ENCODE assay signal across 8 mouse cellular contexts in genomic region chr16:44016164-44016563, GRCm38 (mm10). TPM values are rescaled to one million over a fixed set of nuclear protein-coding genes. Genes with fewer than 3 reads are reported as not detected.
DNase-seq lines count a peak whose midpoint lies in the region; ATAC-seq lines count a peak whose summit lies in the region.

No protein-coding gene starts in this region.

- H3K9ac ChIP-seq in forebrain, embryonic 12.5 days: no peak overlapping the region
- no peak overlapping the region for H3K9ac ChIP-seq in forebrain, embryonic 15.5 days (replicated peaks)
- H3K9ac ChIP-seq in embryonic facial prominence, embryonic 14.5 days (ENCODE audit: low read depth, low read length): 0 out of 2 replicates have a peak overlapping the region, but pooled peaks have one; percentile 34
- no peak overlapping the region for H3K9ac ChIP-seq in intestine, embryonic 15.5 days
- H3K9ac ChIP-seq in liver, embryonic 16.5 days (ENCODE audit: low read depth, low read length): peak overlapping the region; percentile 51

- 20% methylated on average over 11 of the region's 11 CpGs for WGBS in forebrain, embryonic 12.5 days
- 23% methylated on average over 11 of the region's 11 CpGs for WGBS in forebrain, embryonic 15.5 days
- 11% methylated on average over 11 of the region's 11 CpGs for WGBS in embryonic facial prominence, embryonic 14.5 days
- WGBS in intestine, embryonic 15.5 days: 8% methylated on average over 11 of the region's 11 CpGs
- 3% methylated on average over 11 of the region's 11 CpGs for WGBS in liver, embryonic 16.5 days (ENCODE audit: insufficient replicate concordance)

- no peaks in the 10 kb centered on the region for H3K36me3 ChIP-seq in forebrain, embryonic 12.5 days (replicated peaks)
- H3K36me3 ChIP-seq in forebrain, embryonic 15.5 days: no peaks in the 10 kb centered on the region
- no peaks in the 10 kb centered on the region for H3K36me3 ChIP-seq in embryonic facial prominence, embryonic 14.5 days (ENCODE audit: control insufficient read depth, insufficient read depth, low read length)
- no peaks in the 10 kb centered on the region for H3K36me3 ChIP-seq in intestine, embryonic 15.5 days
- H3K36me3 ChIP-seq in liver, embryonic 16.5 days (ENCODE audit: control insufficient read depth, insufficient read depth): no peaks in the 10 kb centered on the region

- peak overlapping the region; percentile 16; the same call in 1 of the 2 replicates for H3K4me2 ChIP-seq in forebrain, embryonic 12.5 days
- H3K4me2 ChIP-seq in forebrain, embryonic 15.5 days (replicated peaks): no peak overlapping the region
- peak overlapping the region; percentile 47 for H3K4me2 ChIP-seq in embryonic facial prominence, embryonic 14.5 days (ENCODE audit: low read depth, low read length)
- peak overlapping the region; percentile 41 for H3K4me2 ChIP-seq in intestine, embryonic 15.5 days (replicated peaks)
- peak overlapping the region; percentile 67 for H3K4me2 ChIP-seq in liver, embryonic 16.5 days (ENCODE audit: low read depth, low read length)

- H3K9me3 ChIP-seq in forebrain, embryonic 12.5 days: no peaks in the 10 kb centered on the region
- H3K9me3 ChIP-seq in forebrain, embryonic 15.5 days: no peaks in the 10 kb centered on the region
- no peaks in the 10 kb centered on the region for H3K9me3 ChIP-seq in embryonic facial prominence, embryonic 14.5 days (ENCODE audit: control insufficient read depth, low read length)
- H3K9me3 ChIP-seq in intestine, embryonic 15.5 days: no peaks in the 10 kb centered on the region
- H3K9me3 ChIP-seq in liver, embryonic 16.5 days (replicated peaks; ENCODE audit: control insufficient read depth, low read length): no peaks in the 10 kb centered on the region

- ATAC-seq in forebrain, embryonic 12.5 days (ENCODE audit: low FRiP score): no peak
- no peak for ATAC-seq in forebrain, embryonic 15.5 days (replicated peaks)
- peak; percentile 96 for ATAC-seq in embryonic facial prominence, embryonic 14.5 days (ENCODE audit: low read depth)
- peak; percentile 93 for ATAC-seq in intestine, embryonic 15.5 days
- ATAC-seq in liver, embryonic 16.5 days (ENCODE audit: low read depth): peak; percentile 46; the same call in 1 of the 2 replicates

- H3K4me1 ChIP-seq in forebrain, embryonic 12.5 days: no peaks in the 10 kb centered on the region
- H3K4me1 ChIP-seq in forebrain, embryonic 15.5 days: no peaks in the 10 kb centered on the region
- H3K4me1 ChIP-seq in embryonic facial prominence, embryonic 14.5 days (ENCODE audit: control insufficient read depth, insufficient read depth, low read length): no peaks in the 10 kb centered on the region
- H3K4me1 ChIP-seq in intestine, embryonic 15.5 days (replicated peaks): 0 out of 2 replicates have a peak, but pooled peaks cover 5% of the 10 kb centered on the region
- H3K4me1 ChIP-seq in liver, embryonic 16.5 days (ENCODE audit: control insufficient read depth, low read depth, low read length): peaks cover 30% of the 10 kb centered on the region

- H3K27me3 ChIP-seq in forebrain, embryonic 12.5 days: no peaks in the 10 kb centered on the region
- no peaks in the 10 kb centered on the region for H3K27me3 ChIP-seq in forebrain, embryonic 15.5 days
- H3K27me3 ChIP-seq in embryonic facial prominence, embryonic 14.5 days (replicated peaks; ENCODE audit: control insufficient read depth, insufficient read depth, low read length): no peaks in the 10 kb centered on the region
- no peaks in the 10 kb centered on the region for H3K27me3 ChIP-seq in intestine, embryonic 15.5 days (replicated peaks)
- no peaks in the 10 kb centered on the region for H3K27me3 ChIP-seq in liver, embryonic 16.5 days (ENCODE audit: control insufficient read depth, insufficient read depth, low read depth, low read length)

- H3K27ac ChIP-seq in forebrain, embryonic 12.5 days: no peak overlapping the region
- no peak overlapping the region for H3K27ac ChIP-seq in forebrain, embryonic 15.5 days (replicated peaks)
- H3K27ac ChIP-seq in embryonic facial prominence, embryonic 14.5 days (replicated peaks; ENCODE audit: low read depth, low read length): no peak overlapping the region
- H3K27ac ChIP-seq in intestine, embryonic 15.5 days: no peak overlapping the region
- peak overlapping the region; percentile 16; the same call in 1 of the 2 replicates for H3K27ac ChIP-seq in liver, embryonic 16.5 days (ENCODE audit: low read length)

- DNase-seq in embryonic facial prominence, embryonic 14.5 days (ENCODE audit: low spot score): peak; percentile 86
- peak; percentile 25 to 39 for DNase-seq in spleen, adult 18-20 months
- DNase-seq in left cerebral cortex, adult 18-20 months (ENCODE audit: low spot score in 2 of 2): no peak
- DNase-seq in layer of hippocampus, postnatal 14 days (ENCODE audit: low spot score in 2 of 2): no peak

- no peak overlapping the region for H3K4me3 ChIP-seq in forebrain, embryonic 12.5 days (replicated peaks)
- no peak overlapping the region for H3K4me3 ChIP-seq in forebrain, embryonic 15.5 days
- H3K4me3 ChIP-seq in embryonic facial prominence, embryonic 14.5 days (ENCODE audit: low read depth, low read length): peak overlapping the region; percentile 31
- peak overlapping the region; percentile 24 for H3K4me3 ChIP-seq in intestine, embryonic 15.5 days (replicated peaks)
- H3K4me3 ChIP-seq in liver, embryonic 16.5 days (ENCODE audit: low read depth, low read length): peak overlapping the region; percentile 53

RNA-seq across cellular contexts. Expression of gene Zdhhc23, which starts 36.6 kb away (rescaled TPM):
- 0.62 and 0.66 TPM in 2 replicates for polyA plus RNA-seq in forebrain, embryonic 12.5 days (2016; fragmentation: Nextera tagmentation; extraction: Ambion mirVana)
- polyA plus RNA-seq in forebrain, embryonic 15.5 days (2015; fragmentation: Nextera tagmentation; extraction: Ambion mirVana): 3.0 and 3.2 TPM in 2 replicates
- 0.71 and 1.2 TPM in 2 replicates for polyA plus RNA-seq in embryonic facial prominence, embryonic 14.5 days (2014; fragmentation: Nextera tagmentation; extraction: Ambion mirVana)
- polyA plus RNA-seq in intestine, embryonic 15.5 days (2015; fragmentation: Nextera tagmentation; extraction: Ambion mirVana): 2.1 and 2.7 TPM in 2 replicates
- 0.31 and 0.34 TPM in 2 replicates for polyA plus RNA-seq in liver, embryonic 16.5 days (2015; fragmentation: Nextera tagmentation; extraction: Ambion mirVana)
- total RNA-seq in left cerebral cortex, adult 18-20 months (2021): 10 to 100 TPM; 25.4 to 26.6 TPM
- 10 to 100 TPM; 55.4 TPM for total RNA-seq in layer of hippocampus, postnatal 14 days (2021)

RNA-seq across cellular contexts. Expression of gene Gramd1c, which starts 47.0 kb away (rescaled TPM):
- polyA plus RNA-seq in forebrain, embryonic 12.5 days (2016; fragmentation: Nextera tagmentation; extraction: Ambion mirVana): 3.8 and 3.9 TPM in 2 replicates
- polyA plus RNA-seq in forebrain, embryonic 15.5 days (2015; fragmentation: Nextera tagmentation; extraction: Ambion mirVana): 2.1 and 4.2 TPM in 2 replicates
- 7.7 and 8.2 TPM in 2 replicates for polyA plus RNA-seq in embryonic facial prominence, embryonic 14.5 days (2014; fragmentation: Nextera tagmentation; extraction: Ambion mirVana)
- polyA plus RNA-seq in intestine, embryonic 15.5 days (2015; fragmentation: Nextera tagmentation; extraction: Ambion mirVana): 6.8 and 8.4 TPM in 2 replicates
- polyA plus RNA-seq in liver, embryonic 16.5 days (2015; fragmentation: Nextera tagmentation; extraction: Ambion mirVana): 4.1 and 4.3 TPM in 2 replicates
- total RNA-seq in left cerebral cortex, adult 18-20 months (2021): 1 to 10 TPM; 1.3 to 1.5 TPM
- 1 to 10 TPM; 4.4 to 4.7 TPM for total RNA-seq in layer of hippocampus, postnatal 14 days (2021)

Comparison
In these comparisons a context has a peak if more than half of its experiments do, and no peak if none do; other contexts are left out.
1. ATAC-seq: peak in embryonic facial prominence, embryonic 14.5 days (single experiment), intestine, embryonic 15.5 days (single experiment) and liver, embryonic 16.5 days (single experiment); none in forebrain, embryonic 12.5 days (single experiment) and forebrain, embryonic 15.5 days (single experiment).
2. H3K4me3 ChIP-seq: peak in embryonic facial prominence, embryonic 14.5 days (single experiment), intestine, embryonic 15.5 days (single experiment) and liver, embryonic 16.5 days (single experiment); none in forebrain, embryonic 12.5 days (single experiment) and forebrain, embryonic 15.5 days (single experiment).
3. H3K9ac ChIP-seq: peak in embryonic facial prominence, embryonic 14.5 days (single experiment) and liver, embryonic 16.5 days (single experiment); none in forebrain, embryonic 12.5 days (single experiment), forebrain, embryonic 15.5 days (single experiment) and intestine, embryonic 15.5 days (single experiment).
4. DNase-seq: peak in embryonic facial prominence, embryonic 14.5 days (single experiment) and spleen, adult 18-20 months (2 of 2); none in left cerebral cortex, adult 18-20 months (0 of 2) and layer of hippocampus, postnatal 14 days (0 of 2).